Mouse (Mus musculus): ENCODE measurements around the gene Gm49354. TPM values are rescaled to one million over a fixed set of nuclear protein-coding genes. Genes with fewer than 3 reads are reported as not detected.

The Gm49354 gene
- total and polyA plus RNA-seq, 3 experiments = 3.6 TPM; not detected in 2

DNA sequence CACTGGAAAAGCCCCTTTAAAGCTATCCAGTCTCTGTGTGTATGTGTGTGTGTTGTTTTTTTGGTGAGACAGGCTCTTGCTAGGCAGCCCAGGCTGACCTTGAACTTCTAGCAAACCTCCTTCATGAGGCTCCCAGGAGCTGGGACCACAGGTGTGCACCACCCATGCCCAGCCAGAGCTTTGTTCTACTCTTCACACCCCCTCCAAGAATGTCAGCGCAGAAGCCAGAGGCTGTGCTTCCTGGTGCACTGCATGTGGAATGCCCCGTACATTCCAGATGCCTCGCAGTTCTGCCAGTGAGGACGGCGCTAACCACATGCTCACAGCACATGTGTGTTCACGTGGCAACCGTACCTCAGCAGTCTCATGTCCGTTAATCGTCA lies 14.4 kb upstream of the Gm49354 start:
- Histone ChIP-seq H3K9ac (ENCODE audit: control insufficient read depth, low read depth, low read length, poor library complexity, severe bottlenecking) (no peak overlapping the region), H3K4me1 (ENCODE audit: control insufficient read depth in 1 of 2, insufficient read depth in 2 of 2, low read length in 2 of 2) (peaks cover 7 to 8% of the 10 kb centered on the region in 2 experiments), H3K36me3 (ENCODE audit: control insufficient read depth in 1 of 2, insufficient read depth in 2 of 2, low read length in 2 of 2) (peaks cover 14 to 52% of the 10 kb centered on the region in 2 experiments), H3K9me3 (replicated peaks; ENCODE audit: insufficient read depth, low read length) (no peaks in the 10 kb centered on the region), H3K27ac (ENCODE audit: control insufficient read depth, low read depth, low read length) (peak overlapping the region; percentile 57), H3K27me3 (ENCODE audit: control insufficient read depth in 1 of 2, insufficient read depth in 2 of 2, low read length in 2 of 2) (no peaks in the 10 kb centered on the region), H3K79me2 (ENCODE audit: control insufficient read depth, insufficient read depth, low read length, poor library complexity) (no peaks in the 10 kb centered on the region), H3K4me3 (ENCODE audit: control insufficient read depth in 1 of 2, insufficient read depth in 1 of 2, low read depth in 2 of 2, low read length in 2 of 2) (no peak overlapping the region)
- TF ChIP-seq POLR2A (IDR thresholded peaks at IDR 0.05; ENCODE audit: control insufficient read depth in 1 of 2, insufficient read depth in 1 of 2, low read depth in 1 of 2, low read length in 2 of 2, poor library complexity in 1 of 2) = no peak
- TF ChIP-seq GATA1 (IDR thresholded peaks at IDR 0.05; ENCODE audit: low read depth, low read length) = no peak
- no peak for TF ChIP-seq ELF1 (IDR thresholded peaks at IDR 0.05; ENCODE audit: low read depth, low read length)
- DNase-seq (ENCODE audit: low read depth, low spot score) = no peak

DNA sequence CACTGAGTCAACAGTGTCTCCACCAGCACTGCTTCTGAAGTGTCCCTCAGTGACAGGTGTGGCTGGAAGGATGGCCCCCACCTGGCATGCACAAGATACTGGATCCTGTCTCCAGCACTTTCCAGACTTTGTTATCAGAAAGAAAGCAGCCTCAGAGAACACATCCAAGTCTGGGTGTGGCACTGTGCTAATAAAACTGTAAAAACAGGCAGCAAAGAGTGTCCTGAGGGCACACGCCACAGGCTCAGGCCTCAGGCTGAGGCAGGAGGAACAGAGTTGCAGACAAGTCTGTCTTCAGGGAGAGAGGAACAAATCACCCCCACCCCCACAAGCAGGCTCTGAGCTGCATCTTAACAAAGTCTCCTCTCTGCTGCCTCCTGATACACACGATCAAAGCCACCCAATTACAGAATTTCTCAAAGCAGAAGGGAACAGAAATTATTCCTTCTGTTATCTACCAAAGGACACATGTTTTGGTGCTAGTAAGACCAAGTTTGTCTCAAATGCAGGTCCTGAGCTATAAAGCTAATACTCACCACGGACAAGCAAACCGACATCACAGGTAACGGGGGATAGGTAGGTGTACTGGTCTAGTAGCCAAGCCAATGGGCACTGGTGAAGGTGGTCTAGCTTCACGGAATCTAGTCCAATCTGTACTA lies 13.9 kb upstream of the Gm49354 start:
- Histone ChIP-seq H3K27me3 (ENCODE audit: control insufficient read depth in 1 of 2, insufficient read depth in 2 of 2, low read length in 2 of 2) (no peaks in the 10 kb centered on the region), H3K27ac (ENCODE audit: control insufficient read depth, low read depth, low read length) (peak overlapping the region; percentile 57), H3K4me3 (ENCODE audit: control insufficient read depth in 1 of 2, insufficient read depth in 1 of 2, low read depth in 2 of 2, low read length in 2 of 2) (no peak overlapping the region), H3K36me3 (ENCODE audit: control insufficient read depth in 1 of 2, insufficient read depth in 2 of 2, low read length in 2 of 2) (peaks cover 14 to 51% of the 10 kb centered on the region in 2 experiments), H3K4me1 (ENCODE audit: control insufficient read depth in 1 of 2, insufficient read depth in 2 of 2, low read length in 2 of 2) (peaks cover 7 to 8% of the 10 kb centered on the region in 2 experiments), H3K79me2 (ENCODE audit: control insufficient read depth, insufficient read depth, low read length, poor library complexity) (no peaks in the 10 kb centered on the region), H3K9me3 (replicated peaks; ENCODE audit: insufficient read depth, low read length) (no peaks in the 10 kb centered on the region), H3K9ac (ENCODE audit: control insufficient read depth, low read depth, low read length, poor library complexity, severe bottlenecking) (no peak overlapping the region)
- peak; percentile 76 for DNase-seq (ENCODE audit: low read depth, low spot score)
- TF ChIP-seq JUND (IDR thresholded peaks at IDR 0.05; ENCODE audit: low read depth, low read length) (no peak), BHLHE40 (IDR thresholded peaks at IDR 0.05; ENCODE audit: borderline replicate concordance, low read depth, low read length) (no peak), POLR2AphosphoS5 (IDR thresholded peaks at IDR 0.05; ENCODE audit: borderline replicate concordance, low read depth, low read length) (no peak), ZNF384 (IDR thresholded peaks at IDR 0.05; ENCODE audit: low read depth, low read length) (no peak), CHD1 (IDR thresholded peaks at IDR 0.05; ENCODE audit: low read depth, low read length) (no peak), MYB (IDR thresholded peaks at IDR 0.05; ENCODE audit: low read depth, low read length) (peak; percentile 57; the same call in 1 of the 2 replicates), MYC (IDR thresholded peaks at IDR 0.05; ENCODE audit: low read depth, low read length) (no peak), MAZ (IDR thresholded peaks at IDR 0.05; ENCODE audit: low read depth, low read length) (no peak), GABPA (IDR thresholded peaks at IDR 0.05; ENCODE audit: low read depth, low read length) (no peak), ZC3H11A (IDR thresholded peaks at IDR 0.05; ENCODE audit: low read depth, low read length) (no peak), ETS1 (IDR thresholded peaks at IDR 0.05; ENCODE audit: low read depth, low read length) (peak; percentile 61), USF1 (IDR thresholded peaks at IDR 0.05; ENCODE audit: low read depth, low read length) (no peak), TCF12 (IDR thresholded peaks at IDR 0.05; ENCODE audit: low read depth, low read length) (peak; percentile 71; the same call in 1 of the 2 replicates), GATA1 (IDR thresholded peaks at IDR 0.05; ENCODE audit: low read depth, low read length) (peak; percentile 52), MAX (IDR thresholded peaks at IDR 0.05; ENCODE audit: low read length) (no peak), CTCF (IDR thresholded peaks at IDR 0.05 in 2 of 3, conservative IDR thresholded peaks at IDR 0.05 in 1 of 3; ENCODE audit: control insufficient read depth in 1 of 3, insufficient read depth in 1 of 3, low read depth in 2 of 3, low read length in 3 of 3, poor library complexity in 1 of 3, severe bottlenecking in 1 of 3) (no peak), MXI1 (IDR thresholded peaks at IDR 0.05; ENCODE audit: low read depth, low read length) (no peak), TAL1 (IDR thresholded peaks at IDR 0.05; ENCODE audit: low read length) (peak; percentile 75), NRF1 (IDR thresholded peaks at IDR 0.05; ENCODE audit: insufficient read depth, low read depth, low read length, poor library complexity, severe bottlenecking) (no peak), EP300 (IDR thresholded peaks at IDR 0.05; ENCODE audit: low read depth in 1 of 2, low read length in 2 of 2) (peak; percentile 57 to 80; a peak in 3 of 4 replicates), ZMIZ1 (IDR thresholded peaks at IDR 0.05; ENCODE audit: low read depth, low read length) (no peak), ZKSCAN1 (IDR thresholded peaks at IDR 0.05; ENCODE audit: low read depth, low read length) (no peak), NELFE (IDR thresholded peaks at IDR 0.05; ENCODE audit: low read depth, low read length) (no peak), TBP (IDR thresholded peaks at IDR 0.05; ENCODE audit: low read depth, low read length) (0 out of 2 replicates have a peak, but pooled peaks have one; percentile 30)

Data from MEL (cell line).